Mouse (Mus musculus): ENCODE data around the gene Faim2. TPM values are rescaled to one million over a fixed set of nuclear protein-coding genes. Genes with fewer than 3 reads are reported as not detected.

Gene Faim2
- polyA plus RNA-seq (2014; fragmentation: Nextera tagmentation; extraction: Ambion mirVana), result 0.21 and 0.95 TPM in 2 replicates

DNA sequence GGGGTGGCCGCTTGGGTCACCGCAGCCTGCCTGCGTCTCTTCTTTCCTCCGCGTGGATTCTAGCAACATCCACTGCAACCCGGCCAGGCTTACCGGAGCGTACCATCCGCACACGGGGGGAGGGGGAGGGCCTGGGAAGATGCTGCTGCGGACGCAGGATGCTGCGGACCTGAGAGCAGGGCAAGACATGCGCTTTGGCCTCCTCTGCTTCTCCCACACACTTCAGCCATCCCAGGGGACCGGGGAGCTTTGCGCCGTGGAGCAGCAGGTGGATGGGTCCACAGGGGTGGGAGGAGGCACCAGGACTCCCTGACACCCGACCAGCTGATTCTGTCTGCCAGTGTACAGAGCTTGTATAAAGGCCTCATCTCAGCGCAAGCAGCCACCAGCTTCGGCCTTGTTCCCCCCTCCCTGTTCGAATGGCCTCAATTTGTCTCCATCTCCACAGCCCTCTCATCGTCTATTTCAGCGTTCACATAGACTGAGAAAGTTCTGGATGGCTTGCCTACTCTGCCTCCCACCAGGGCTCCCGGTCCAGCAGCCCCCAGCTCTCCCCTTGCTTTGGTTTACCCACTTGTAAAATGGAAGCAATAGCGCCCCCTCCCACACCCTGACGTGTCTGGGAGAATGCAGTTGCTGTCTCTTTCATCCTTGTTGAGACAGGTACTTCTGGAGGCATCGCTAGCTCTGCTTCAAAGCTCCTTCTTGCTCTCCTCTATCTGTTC is at the start of gene Faim2:
Gene Faim2, minus strand, starts transcription at position 537 of the 725 bp plus-strand sequence.
- Histone ChIP-seq H3K27me3 (ENCODE audit: control insufficient read depth, insufficient read depth, low read length) (no peaks in the 10 kb centered on the region), H3K9ac (ENCODE audit: low read length) (peak within 1 kb of the TSS; percentile 58), H3K27ac (ENCODE audit: low read depth, low read length) (no peak within 1 kb of the TSS), H3K4me1 (replicated peaks; ENCODE audit: control insufficient read depth, insufficient read depth, low read length) (peaks cover 7% of the 10 kb centered on the region; the same call in 1 of the 2 replicates), H3K4me2 (ENCODE audit: low read depth, low read length, severe bottlenecking) (peak within 1 kb of the TSS; percentile 41), H3K36me3 (ENCODE audit: control insufficient read depth, insufficient read depth, low read length) (no peaks in the 10 kb centered on the region), H3K9me3 (ENCODE audit: control insufficient read depth, low read length) (no peaks in the 10 kb centered on the region), H3K4me3 (ENCODE audit: low read depth, low read length) (peak within 1 kb of the TSS; percentile 21)
- DNase-seq (ENCODE audit: low spot score), result peak; percentile 72
- 10% methylated on average over 21 of the region's 27 CpGs for WGBS
- ATAC-seq (replicated peaks; ENCODE audit: low FRiP score), result no peak

DNA sequence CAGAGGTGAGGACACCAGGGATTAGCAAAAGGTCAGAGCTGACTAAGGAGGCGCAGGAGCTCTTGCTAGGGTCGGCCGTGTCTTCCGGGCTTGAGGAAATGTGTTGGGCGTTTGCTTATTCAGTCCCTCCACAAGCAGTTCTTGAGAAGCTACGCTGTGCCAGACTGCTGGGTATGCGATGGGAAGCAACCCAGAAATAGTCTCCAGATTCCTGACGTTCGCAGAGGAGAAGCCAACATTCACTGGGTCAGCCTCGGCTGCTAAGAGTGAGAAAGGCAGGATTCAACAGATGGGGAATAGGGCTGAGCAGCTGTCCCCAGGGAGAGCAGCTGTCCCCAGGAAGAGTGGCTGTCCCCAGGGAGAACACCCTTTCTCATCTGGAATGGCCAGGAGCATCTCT is 41.2 kb upstream of the Faim2 start:
- no peak for DNase-seq (ENCODE audit: low spot score)
- Histone ChIP-seq H3K4me3 (ENCODE audit: low read depth, low read length) (no peak overlapping the region), H3K36me3 (ENCODE audit: control insufficient read depth, insufficient read depth, low read length) (no peaks in the 10 kb centered on the region), H3K9me3 (ENCODE audit: control insufficient read depth, low read length) (no peaks in the 10 kb centered on the region), H3K4me1 (replicated peaks; ENCODE audit: control insufficient read depth, insufficient read depth, low read length) (no peaks in the 10 kb centered on the region), H3K4me2 (ENCODE audit: low read depth, low read length, severe bottlenecking) (no peak overlapping the region), H3K9ac (ENCODE audit: low read length) (no peak overlapping the region), H3K27me3 (ENCODE audit: control insufficient read depth, insufficient read depth, low read length) (no peaks in the 10 kb centered on the region), H3K27ac (ENCODE audit: low read depth, low read length) (no peak overlapping the region)
- WGBS, result 89% methylated on average over 10 of the region's 10 CpGs
- ATAC-seq (replicated peaks; ENCODE audit: low FRiP score), result no peak

DNA sequence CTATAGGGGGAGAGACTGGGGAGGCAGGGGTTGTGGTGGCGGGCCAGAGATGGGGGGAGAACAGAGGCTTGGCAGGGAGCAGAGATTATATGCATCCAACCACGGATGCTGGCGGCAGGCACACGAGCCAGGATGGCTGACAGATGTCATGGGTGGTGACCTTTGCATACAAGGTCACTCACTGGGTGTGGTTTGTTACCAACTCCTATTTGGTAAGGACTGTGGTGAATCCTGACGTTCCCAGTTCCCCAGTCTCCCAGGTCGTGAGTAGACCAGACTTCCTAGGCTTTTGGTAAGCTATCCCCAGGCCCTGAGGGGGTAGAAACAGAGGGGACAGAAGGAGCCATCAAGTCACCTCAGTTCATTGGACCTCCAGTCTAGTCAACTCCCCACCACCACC is 40.7 kb upstream of the Faim2 start:
- Histone ChIP-seq H3K9me3 (ENCODE audit: control insufficient read depth, low read length) (no peaks in the 10 kb centered on the region), H3K27ac (ENCODE audit: low read depth, low read length) (no peak overlapping the region), H3K4me1 (replicated peaks; ENCODE audit: control insufficient read depth, insufficient read depth, low read length) (no peaks in the 10 kb centered on the region), H3K9ac (ENCODE audit: low read length) (no peak overlapping the region), H3K4me2 (ENCODE audit: low read depth, low read length, severe bottlenecking) (no peak overlapping the region), H3K4me3 (ENCODE audit: low read depth, low read length) (no peak overlapping the region), H3K27me3 (ENCODE audit: control insufficient read depth, insufficient read depth, low read length) (no peaks in the 10 kb centered on the region), H3K36me3 (ENCODE audit: control insufficient read depth, insufficient read depth, low read length) (no peaks in the 10 kb centered on the region)
- 69% methylated on average over 6 of the region's 6 CpGs for WGBS
- ATAC-seq (replicated peaks; ENCODE audit: low FRiP score) (no peak), DNase-seq (ENCODE audit: low spot score) (no peak)

DNA sequence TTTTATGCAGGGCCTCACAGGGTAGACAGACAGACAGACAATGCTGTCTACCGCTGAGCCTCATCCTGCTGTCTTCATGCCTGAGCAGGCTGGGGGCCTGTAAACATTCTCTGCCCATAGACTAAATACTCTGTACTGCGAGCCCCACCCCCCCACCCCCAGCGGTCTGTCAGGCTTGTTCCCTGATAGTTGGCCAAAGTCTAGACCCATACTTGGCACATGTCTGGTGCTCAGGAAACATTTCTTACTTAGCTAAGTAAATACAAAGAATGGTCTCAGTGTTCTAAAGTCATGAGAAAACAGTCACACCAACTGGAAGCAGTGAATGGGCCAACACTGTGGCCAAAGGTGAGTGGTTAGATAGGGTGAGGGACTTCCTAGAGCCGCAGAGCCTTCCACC is 39.4 kb upstream of the Faim2 start:
- DNase-seq (ENCODE audit: low spot score) (no peak), ATAC-seq (replicated peaks; ENCODE audit: low FRiP score) (no peak)
- Histone ChIP-seq H3K27ac (ENCODE audit: low read depth, low read length) (no peak overlapping the region), H3K4me3 (ENCODE audit: low read depth, low read length) (no peak overlapping the region), H3K4me1 (replicated peaks; ENCODE audit: control insufficient read depth, insufficient read depth, low read length) (no peaks in the 10 kb centered on the region), H3K36me3 (ENCODE audit: control insufficient read depth, insufficient read depth, low read length) (no peaks in the 10 kb centered on the region), H3K9ac (ENCODE audit: low read length) (no peak overlapping the region), H3K4me2 (ENCODE audit: low read depth, low read length, severe bottlenecking) (no peak overlapping the region), H3K9me3 (ENCODE audit: control insufficient read depth, low read length) (no peaks in the 10 kb centered on the region), H3K27me3 (ENCODE audit: control insufficient read depth, insufficient read depth, low read length) (no peaks in the 10 kb centered on the region)
- 84% methylated on average over 4 of the region's 4 CpGs for WGBS

DNA sequence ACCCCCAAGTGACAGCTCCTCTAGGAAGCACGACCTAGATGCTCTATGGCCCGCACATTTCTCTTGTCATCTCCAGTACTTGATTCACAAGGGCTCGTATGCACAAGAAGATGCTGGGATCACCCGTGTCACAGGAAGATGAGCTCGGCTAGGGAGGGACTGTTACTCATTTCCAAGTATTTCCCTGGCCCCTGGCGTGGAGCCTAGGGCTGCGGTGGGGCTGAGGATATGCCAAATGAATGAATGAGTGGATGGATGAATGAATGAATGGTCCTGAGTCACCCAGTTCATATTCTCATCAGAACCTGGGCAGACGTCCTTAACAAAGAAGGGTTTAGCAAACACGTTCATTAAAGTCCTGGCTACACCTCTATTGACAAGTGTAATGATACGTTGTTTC is 32.3 kb upstream of the Faim2 start:
- Histone ChIP-seq H3K27me3 (ENCODE audit: control insufficient read depth, insufficient read depth, low read length) (no peaks in the 10 kb centered on the region), H3K36me3 (ENCODE audit: control insufficient read depth, insufficient read depth, low read length) (no peaks in the 10 kb centered on the region), H3K27ac (ENCODE audit: low read depth, low read length) (no peak overlapping the region), H3K4me3 (ENCODE audit: low read depth, low read length) (no peak overlapping the region), H3K9me3 (ENCODE audit: control insufficient read depth, low read length) (no peaks in the 10 kb centered on the region), H3K9ac (ENCODE audit: low read length) (no peak overlapping the region), H3K4me2 (ENCODE audit: low read depth, low read length, severe bottlenecking) (no peak overlapping the region), H3K4me1 (replicated peaks; ENCODE audit: control insufficient read depth, insufficient read depth, low read length) (0 out of 2 replicates have a peak, but pooled peaks cover 4% of the 10 kb centered on the region)
- 62% methylated on average over 10 of the region's 10 CpGs for WGBS
- ATAC-seq (replicated peaks; ENCODE audit: low FRiP score) (no peak), DNase-seq (ENCODE audit: low spot score) (no peak)

DNA sequence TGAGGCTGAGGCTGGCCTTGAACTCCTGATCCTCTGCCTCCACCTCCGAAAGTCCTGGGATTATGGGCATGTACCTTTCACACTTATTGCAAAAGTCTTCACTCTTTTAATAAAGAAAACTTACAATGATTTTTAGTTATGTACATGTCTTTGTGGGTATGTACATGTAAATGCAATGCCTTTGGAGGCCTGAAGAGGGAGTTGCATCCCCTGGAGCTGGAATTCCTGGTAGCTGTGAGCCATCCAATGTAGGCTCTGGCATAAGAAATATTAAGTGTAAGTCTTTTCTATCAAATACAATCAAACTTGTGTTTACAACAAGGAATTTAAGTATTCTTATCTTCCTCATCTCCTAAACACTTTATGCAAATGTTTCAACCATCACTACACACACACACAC is 31.0 kb upstream of the Faim2 start:
- H3K4me3 ChIP-seq (ENCODE audit: low read depth, low read length), result no peak overlapping the region
- 91% methylated on average over 1 of the region's 1 CpGs for WGBS
- 0 out of 2 replicates have a peak, but pooled peaks cover 4% of the 10 kb centered on the region for H3K4me1 ChIP-seq (replicated peaks; ENCODE audit: control insufficient read depth, insufficient read depth, low read length)
- no peak overlapping the region for H3K4me2 ChIP-seq (ENCODE audit: low read depth, low read length, severe bottlenecking)
- no peak overlapping the region for H3K9ac ChIP-seq (ENCODE audit: low read length)
- H3K27me3 ChIP-seq (ENCODE audit: control insufficient read depth, insufficient read depth, low read length), result no peaks in the 10 kb centered on the region
- no peak overlapping the region for H3K27ac ChIP-seq (ENCODE audit: low read depth, low read length)
- no peaks in the 10 kb centered on the region for H3K9me3 ChIP-seq (ENCODE audit: control insufficient read depth, low read length)
- no peaks in the 10 kb centered on the region for H3K36me3 ChIP-seq (ENCODE audit: control insufficient read depth, insufficient read depth, low read length)
- ATAC-seq (replicated peaks; ENCODE audit: low FRiP score), result no peak
- no peak for DNase-seq (ENCODE audit: low spot score)

DNA sequence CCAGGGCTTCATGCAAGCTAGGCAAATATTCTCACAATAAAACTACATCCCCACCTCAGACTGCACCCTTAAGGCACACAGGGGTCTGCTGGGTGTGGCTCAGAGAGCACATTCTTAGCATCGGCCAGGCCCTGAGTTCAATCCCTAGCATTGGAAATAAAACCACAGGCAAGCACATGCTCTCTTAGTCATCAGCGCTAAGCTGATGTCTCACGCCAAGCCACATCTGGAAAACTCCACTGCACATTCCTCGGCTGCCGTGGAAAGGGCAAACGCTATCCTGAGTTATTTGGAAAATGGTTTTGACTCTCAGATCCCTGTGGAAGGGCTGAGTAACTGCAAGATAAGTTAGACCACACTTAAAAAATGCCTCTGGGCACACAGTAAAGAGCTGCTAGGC is 25.8 kb upstream of the Faim2 start:
- H3K4me2 ChIP-seq (ENCODE audit: low read depth, low read length, severe bottlenecking), result no peak overlapping the region
- WGBS, result 77% methylated on average over 6 of the region's 6 CpGs

DNA sequence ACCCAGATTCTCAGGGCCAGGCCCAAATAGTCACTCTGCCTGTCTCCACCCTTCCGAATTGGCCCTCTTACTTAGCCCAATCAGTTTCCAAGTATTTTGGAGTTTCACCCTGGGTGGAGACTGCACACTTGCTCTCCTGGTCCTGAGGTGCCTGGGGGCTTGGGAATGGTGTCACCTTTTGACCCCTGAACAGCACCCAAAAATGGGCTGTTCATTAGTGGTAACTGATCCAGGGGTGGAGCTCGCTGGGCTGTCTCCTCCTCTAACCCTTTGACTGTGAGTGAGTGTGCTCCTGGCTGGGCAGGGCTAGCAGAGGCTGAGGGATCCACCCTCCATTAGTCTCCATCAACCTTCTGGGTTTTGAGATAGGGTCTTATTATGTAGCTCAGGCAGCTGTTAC is 21.9 kb upstream of the Faim2 start:
- H3K4me1 ChIP-seq (replicated peaks; ENCODE audit: control insufficient read depth, insufficient read depth, low read length), result no peaks in the 10 kb centered on the region
- no peaks in the 10 kb centered on the region for H3K36me3 ChIP-seq (ENCODE audit: control insufficient read depth, insufficient read depth, low read length)
- ATAC-seq (replicated peaks; ENCODE audit: low FRiP score), result no peak
- H3K9me3 ChIP-seq (ENCODE audit: control insufficient read depth, low read length), result no peaks in the 10 kb centered on the region
- no peak overlapping the region for H3K4me2 ChIP-seq (ENCODE audit: low read depth, low read length, severe bottlenecking)
- no peak overlapping the region for H3K4me3 ChIP-seq (ENCODE audit: low read depth, low read length)
- DNase-seq (ENCODE audit: low spot score), result no peak
- no peaks in the 10 kb centered on the region for H3K27me3 ChIP-seq (ENCODE audit: control insufficient read depth, insufficient read depth, low read length)
- no peak overlapping the region for H3K27ac ChIP-seq (ENCODE audit: low read depth, low read length)
- 56% methylated on average over 2 of the region's 2 CpGs for WGBS
- no peak overlapping the region for H3K9ac ChIP-seq (ENCODE audit: low read length)

More for the DNA sequence above, 25.8 kb upstream of the Faim2 start:
- Histone ChIP-seq H3K27ac (ENCODE audit: low read depth, low read length) (no peak overlapping the region), H3K36me3 (ENCODE audit: control insufficient read depth, insufficient read depth, low read length) (no peaks in the 10 kb centered on the region), H3K4me1 (replicated peaks; ENCODE audit: control insufficient read depth, insufficient read depth, low read length) (no peaks in the 10 kb centered on the region), H3K27me3 (ENCODE audit: control insufficient read depth, insufficient read depth, low read length) (no peaks in the 10 kb centered on the region), H3K9me3 (ENCODE audit: control insufficient read depth, low read length) (no peaks in the 10 kb centered on the region), H3K9ac (ENCODE audit: low read length) (no peak overlapping the region), H3K4me3 (ENCODE audit: low read depth, low read length) (no peak overlapping the region)
- DNase-seq (ENCODE audit: low spot score) (no peak), ATAC-seq (replicated peaks; ENCODE audit: low FRiP score) (no peak)

DNA sequence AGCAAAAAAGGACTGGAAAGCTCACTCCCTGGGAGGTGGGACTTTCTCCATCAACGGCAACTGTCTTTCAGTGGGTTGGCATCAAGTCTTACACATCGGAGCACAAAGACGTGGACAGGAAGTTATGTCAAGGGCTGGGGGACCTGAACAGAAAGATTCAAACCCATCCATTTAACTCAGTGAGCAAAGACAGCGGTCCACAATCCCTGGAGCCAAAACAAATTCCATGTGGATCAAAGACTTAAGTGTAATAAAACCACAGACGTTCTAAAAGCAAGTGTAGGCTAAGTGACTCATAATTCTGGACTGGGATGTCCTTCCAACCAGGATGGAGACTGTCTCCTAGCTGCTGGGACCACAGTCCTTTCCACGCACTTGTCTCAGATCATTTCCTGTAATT is 19.8 kb upstream of the Faim2 start:
- no peak overlapping the region for H3K9ac ChIP-seq (ENCODE audit: low read length)
- H3K4me3 ChIP-seq (ENCODE audit: low read depth, low read length), result no peak overlapping the region
- H3K36me3 ChIP-seq (ENCODE audit: control insufficient read depth, insufficient read depth, low read length), result no peaks in the 10 kb centered on the region
- 83% methylated on average over 6 of the region's 6 CpGs for WGBS
- no peak overlapping the region for H3K4me2 ChIP-seq (ENCODE audit: low read depth, low read length, severe bottlenecking)
- DNase-seq (ENCODE audit: low spot score) (no peak), ATAC-seq (replicated peaks; ENCODE audit: low FRiP score) (no peak)
- H3K4me1 ChIP-seq (replicated peaks; ENCODE audit: control insufficient read depth, insufficient read depth, low read length), result no peaks in the 10 kb centered on the region
- no peak overlapping the region for H3K27ac ChIP-seq (ENCODE audit: low read depth, low read length)
- H3K27me3 ChIP-seq (ENCODE audit: control insufficient read depth, insufficient read depth, low read length), result no peaks in the 10 kb centered on the region
- H3K9me3 ChIP-seq (ENCODE audit: control insufficient read depth, low read length), result no peaks in the 10 kb centered on the region

All from forebrain, embryonic 11.5 days (tissue).